8 mouse cellular contexts compared by ENCODE assay signal in the genomic region with DNA sequence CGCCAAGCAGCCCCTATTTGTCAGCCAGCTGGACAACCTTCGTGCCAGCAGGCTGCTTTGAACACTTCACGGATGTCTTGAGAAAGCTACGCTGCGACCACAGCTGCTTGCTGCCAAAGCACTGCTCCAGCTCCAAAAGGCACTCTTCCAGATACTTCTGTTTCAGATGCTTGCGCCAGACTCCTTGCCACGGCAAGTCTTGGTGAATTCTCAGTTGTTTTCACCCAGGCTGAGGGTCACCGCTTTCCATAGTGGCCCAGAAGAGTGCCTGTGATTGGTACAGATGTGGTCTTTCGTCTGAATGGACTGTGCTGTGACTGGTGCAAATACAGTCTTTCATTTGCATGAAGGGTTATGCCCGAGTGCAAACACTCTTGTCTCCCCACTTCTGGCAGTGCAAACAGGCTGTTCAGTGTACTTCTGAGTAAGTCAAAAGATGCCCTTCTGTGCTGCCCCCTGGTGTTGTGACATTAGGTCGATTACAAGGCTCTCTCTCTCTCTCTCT. TPM values are rescaled to one million over a fixed set of nuclear protein-coding genes. Genes with fewer than 3 reads are reported as not detected.
DNase-seq lines count a peak whose midpoint lies in the region; ATAC-seq and TF ChIP-seq lines count a peak whose summit lies in the region.

No protein-coding gene starts in this region.

- in situ Hi-C loops in Patski (cut with MboI; ENCODE audit: low pct_unique_long_range_greater_than_20kb) = no loop called here

- no peaks in the 10 kb centered on the region for H3K36me3 ChIP-seq in hindbrain, embryonic 10.5 days

- ATAC-seq in Patski = no peak
- peak; percentile 19; the same call in 1 of the 2 replicates for ATAC-seq in neutrophil, adult 5-6 weeks (ENCODE audit: extremely low read depth, insufficient number of reproducible peaks, low FRiP score, poor library complexity, severe bottlenecking)

- H3K4me1 ChIP-seq in hindbrain, embryonic 10.5 days (replicated peaks) = no peaks in the 10 kb centered on the region

- H3K27me3 ChIP-seq in Patski = no peaks in the 10 kb centered on the region
- H3K27me3 ChIP-seq in hindbrain, embryonic 10.5 days (ENCODE audit: insufficient read depth, poor library complexity, severe bottlenecking) = no peaks in the 10 kb centered on the region

- CTCF ChIA-PET in Patski (lab: Charles Lee) = interaction anchor here (0.8 to 1.8 kb wide), 3 partner anchors 16 to 141 kb away, joined by 3 to 5 read pairs (median 3); no protein-coding TSS in a partner anchor

- POLR2A ChIA-PET in Patski (lab: Charles Lee) = interaction anchor here (0.6 to 1.7 kb wide), 3 partner anchors 87 to 210 kb away, joined by 3 to 5 read pairs (median 3); a partner anchor contains a TSS

- H3K4me3 ChIP-seq in hindbrain, embryonic 10.5 days = no peak overlapping the region

- H3K27ac ChIP-seq in hindbrain, embryonic 10.5 days = no peak overlapping the region

- intact Hi-C loops in heart, postnatal 25 days (cut with DNase I) = no loop called here

- WGBS in hindbrain, embryonic 10.5 days = 75% methylated on average over 11 of the region's 11 CpGs

- peak; percentile 44 for TF ChIP-seq CTCF in Patski (IDR thresholded peaks at IDR 0.05)

- no peaks in the 10 kb centered on the region for H3K9me3 ChIP-seq in hindbrain, embryonic 10.5 days

- peak; percentile 40 to 47 for DNase-seq in heart, adult 18-20 months
- no peak for DNase-seq in heart, postnatal 25 days (ENCODE audit: low spot score)
- DNase-seq in Patski (ENCODE audit: low read depth, low spot score) = no peak
- DNase-seq in layer of hippocampus, adult 8-10 months (ENCODE audit: low spot score in 2 of 2) = peak; percentile 29 to 32
- no peak for DNase-seq in hindbrain, embryonic 10.5 days (ENCODE audit: low spot score)
- no peak for DNase-seq in testis, postnatal 10 days (ENCODE audit: low spot score)
- no peak for DNase-seq in spleen, adult 12 weeks (ENCODE audit: low spot score)

RNA-seq across cellular contexts. Expression of a gene that starts 6.4 kb away (rescaled TPM):
- total RNA-seq in heart, adult 18-20 months (2021) = 10 to 100 TPM; 10.5 to 11.3 TPM
- total RNA-seq in heart, postnatal 25 days (2021) = 10 to 100 TPM in 1 of 2 experiments, 1 to 10 TPM in 1; 8.8 to 10.5 TPM
- polyA plus RNA-seq in Patski (2021) = 32.2 TPM
- total RNA-seq in layer of hippocampus, adult 8-10 months (2022) = 10 to 100 TPM; 35.7 to 42.8 (median 39.5) TPM
- 37.9 and 40.5 TPM in 2 replicates for total RNA-seq in neutrophil, adult 5-6 weeks (2017)
- 133 and 134 TPM in 2 replicates for polyA plus RNA-seq in hindbrain, embryonic 10.5 days (2016; fragmentation: Nextera tagmentation; extraction: Ambion mirVana)

RNA-seq across cellular contexts. Expression of a gene that starts 39.5 kb away (rescaled TPM):
- total RNA-seq in heart, adult 18-20 months (2021) = 100 to 1,000 TPM; 265 to 312 TPM
- 100 to 1,000 TPM; 256 to 295 TPM for total RNA-seq in heart, postnatal 25 days (2021)
- polyA plus RNA-seq in Patski (2021) = 227 TPM
- 100 to 1,000 TPM; 162 to 207 (median 179) TPM for total RNA-seq in layer of hippocampus, adult 8-10 months (2022)
- 269 and 292 TPM in 2 replicates for total RNA-seq in neutrophil, adult 5-6 weeks (2017)
- 205 and 207 TPM in 2 replicates for polyA plus RNA-seq in hindbrain, embryonic 10.5 days (2016; fragmentation: Nextera tagmentation; extraction: Ambion mirVana)

RNA-seq across cellular contexts. Expression of a gene that starts 43.0 kb away (rescaled TPM):
- 1 to 10 TPM; 3.6 to 5.1 TPM for total RNA-seq in heart, adult 18-20 months (2021)
- 1 to 10 TPM; 3.8 to 4.1 TPM for total RNA-seq in heart, postnatal 25 days (2021)
- 6.3 TPM for polyA plus RNA-seq in Patski (2021)
- 10 to 100 TPM; 13.4 to 17.6 (median 16.1) TPM for total RNA-seq in layer of hippocampus, adult 8-10 months (2022)
- total RNA-seq in neutrophil, adult 5-6 weeks (2017) = 12.8 and 21.7 TPM in 2 replicates
- polyA plus RNA-seq in hindbrain, embryonic 10.5 days (2016; fragmentation: Nextera tagmentation; extraction: Ambion mirVana) = 8.3 and 11.7 TPM in 2 replicates

Comparison
In these comparisons a context has a peak if more than half of its experiments do, and no peak if none do; other contexts are left out.
1. DNase-seq: peak in heart, adult 18-20 months (2 of 2) and layer of hippocampus, adult 8-10 months (2 of 2); none in heart, postnatal 25 days (single experiment), Patski (single experiment), hindbrain, embryonic 10.5 days (single experiment), testis, postnatal 10 days (single experiment) and spleen, adult 12 weeks (single experiment).